Mouse (Mus musculus) adrenal gland, postnatal 14 days (tissue): ENCODE measurements at regions not wholly inside any gene's neighbourhood (a gene's known extent, or its start where the extent isn't known, plus 50 kb on each side); places are given as distances from the start of the nearest gene placed in this dataset.

Experiments used
- DNase-seq: peaks from one replicate; pipeline ENCODE4 v3.0.0; 2021; ENCODE audit warnings: mixed read lengths

GRCm38 (mm10) chr16:29996139-29997069 is 67.8 kb upstream of the Hes1 start:
- DNase-seq: peak; percentile 64

DNA sequence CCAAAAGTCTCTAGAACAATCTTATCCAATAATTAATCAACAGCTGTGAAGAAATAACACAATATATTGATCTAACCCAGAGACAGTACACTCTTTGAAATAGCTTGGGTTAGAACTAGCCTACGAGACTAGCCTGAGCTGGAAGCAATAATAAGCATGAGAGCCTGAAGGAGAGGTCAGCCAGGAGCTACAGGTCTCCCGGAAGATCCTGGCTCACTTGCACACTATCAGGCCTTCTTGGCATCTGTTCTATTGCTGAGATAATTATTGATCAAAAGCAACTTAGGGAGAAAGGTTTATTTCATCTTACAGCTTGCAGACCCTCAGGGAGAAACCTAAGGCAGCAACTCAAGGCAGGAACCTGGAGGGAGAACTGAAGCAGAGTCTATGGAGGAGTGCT is 64.0 kb upstream of the Hes1 start:
- DNase-seq: no peak

- no peak for DNase-seq
Measured at GRCm38 (mm10) chr16:30005124-30005523, 59.1 kb upstream of the Hes1 start.

GRCm38 (mm10) chr16:30006826-30007225 is 57.4 kb upstream of the Hes1 start:
- no peak for DNase-seq

DNA sequence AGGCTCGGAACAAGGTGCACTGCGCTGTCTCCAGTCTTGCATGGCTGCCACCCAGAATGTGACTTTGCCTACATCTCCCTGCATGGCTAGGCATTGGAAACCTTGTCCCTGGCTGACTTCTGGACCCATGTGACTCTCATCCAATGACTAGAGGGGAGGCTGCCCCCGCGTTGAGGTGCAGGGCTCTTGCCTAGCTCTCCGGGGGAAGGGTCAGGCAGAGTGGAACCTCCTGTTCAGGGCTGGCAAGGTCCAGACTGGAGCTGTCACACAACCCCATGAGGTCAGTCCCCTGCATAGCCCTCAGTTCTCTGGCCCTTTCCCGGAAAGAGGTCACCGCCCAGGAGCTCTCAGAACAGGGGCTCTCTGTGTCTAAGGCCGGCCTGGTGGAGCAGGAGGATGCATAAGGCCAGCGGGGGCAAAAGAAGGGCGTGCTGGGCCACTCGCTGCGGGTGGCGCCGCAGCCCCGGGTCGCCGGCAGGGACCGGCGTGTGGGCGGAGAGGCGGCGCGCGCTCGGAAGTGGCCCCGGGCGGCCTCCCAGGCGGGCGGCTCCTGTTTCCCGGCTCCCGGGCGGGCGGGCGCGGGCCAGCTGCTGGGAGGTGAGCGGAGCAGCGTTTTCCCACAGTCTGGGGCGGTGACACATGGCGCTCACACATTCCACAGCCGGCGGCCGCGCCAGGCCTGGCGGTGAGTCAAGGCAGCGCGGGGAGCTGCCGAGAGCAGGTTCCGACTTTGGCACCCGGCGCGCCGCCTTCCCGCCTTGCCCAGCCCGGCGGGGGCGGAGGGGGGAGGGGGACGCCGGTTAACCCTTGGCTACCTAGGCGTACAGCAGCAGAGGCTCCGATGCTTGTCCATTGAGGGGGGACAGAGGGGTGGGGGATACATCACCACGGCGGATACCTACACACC is 55.5 kb upstream of the Hes1 start:
- DNase-seq: peak; percentile 93

- DNase-seq: peak; percentile 27
Measured at GRCm38 (mm10) chr16:30009521-30010186, 54.5 kb upstream of the Hes1 start.

- DNase-seq: no peak
Measured at GRCm38 (mm10) chr16:30013123-30013522, 51.1 kb upstream of the Hes1 start.

GRCm38 (mm10) chr16:30013943-30014342 is 50.2 kb upstream of the Hes1 start:
- DNase-seq: no peak
